Mouse (Mus musculus): ENCODE results near the gene Trim7.
"Not testable (repeated sequence)": the region's sequence is repeated elsewhere in the genome, so short reads cannot be mapped to it uniquely, and the experiment has no call there.

Trim7 gene

GRCm38 (mm10) chr11:48823536-48823972 is 2.4 kb upstream of the Trim7 start:
- peak; percentile 92 for DNase-seq (ENCODE audit: low read depth, low spot score)

- DNase-seq (ENCODE audit: low read depth, low spot score), result no peak
These were observed 1.6 kb upstream of the Trim7 start for GRCm38 (mm10) chr11:48824311-48824830.

DNA sequence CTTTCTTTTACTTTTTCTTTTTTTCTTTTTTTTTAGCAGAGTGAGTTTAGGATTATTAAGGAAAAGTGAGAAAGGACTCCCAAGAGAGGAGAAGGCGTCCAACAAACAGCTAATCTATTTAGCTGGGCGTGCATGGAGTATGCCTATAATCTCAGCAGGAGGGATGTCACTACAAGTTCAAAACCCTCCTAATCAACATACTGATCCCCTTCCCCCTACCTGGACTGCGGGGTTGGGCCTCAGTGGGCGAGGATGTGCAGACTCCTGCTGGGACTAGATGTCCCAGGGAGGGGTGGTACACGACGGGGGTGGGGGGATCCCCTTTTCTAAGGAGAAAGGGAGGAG is 784 bp downstream of the Trim7 start:
- no peak for DNase-seq (ENCODE audit: low read depth, low spot score)

DNA sequence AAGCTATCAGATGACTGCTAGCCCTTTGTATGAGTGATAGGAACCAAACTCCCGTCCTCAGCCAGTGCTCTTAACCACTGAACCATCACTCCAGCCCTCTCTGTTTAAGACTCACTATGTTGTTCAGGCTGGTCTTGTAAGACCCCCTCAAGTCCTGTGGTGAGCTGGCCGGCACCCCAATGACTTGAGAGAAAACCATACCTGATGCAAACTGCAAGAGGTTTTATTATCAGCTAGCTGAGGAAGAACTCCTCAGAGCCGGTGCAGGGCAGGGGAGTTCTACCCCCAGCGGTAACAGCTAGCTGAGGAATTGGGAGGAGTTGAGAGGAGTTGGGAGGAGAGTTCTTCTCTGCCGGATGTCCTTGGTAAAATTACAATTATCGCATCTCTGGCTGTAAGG is 2.0 kb downstream of the Trim7 start:
- no peak for DNase-seq (ENCODE audit: low read depth, low spot score)

DNA sequence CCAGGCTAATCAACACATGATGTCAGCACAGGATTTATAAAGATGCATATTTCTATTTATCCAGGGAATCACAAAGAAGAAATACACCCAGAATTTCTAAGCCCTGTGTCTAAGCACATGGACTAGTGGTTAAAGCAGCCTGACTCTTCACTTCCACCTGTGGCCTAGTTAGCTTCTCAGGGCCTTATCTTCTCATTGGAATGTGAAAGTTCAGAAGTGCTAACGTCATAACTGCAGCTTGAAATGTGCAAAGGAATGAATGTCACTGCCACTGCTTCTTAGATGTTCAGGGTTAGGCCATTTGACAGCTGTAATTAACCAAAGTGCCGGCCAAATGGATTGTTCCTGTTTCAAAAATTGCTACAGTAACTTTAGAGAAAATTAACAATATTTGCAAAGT is 4.3 kb downstream of the Trim7 start:
- DNase-seq (ENCODE audit: low read depth, low spot score), result no peak

DNA sequence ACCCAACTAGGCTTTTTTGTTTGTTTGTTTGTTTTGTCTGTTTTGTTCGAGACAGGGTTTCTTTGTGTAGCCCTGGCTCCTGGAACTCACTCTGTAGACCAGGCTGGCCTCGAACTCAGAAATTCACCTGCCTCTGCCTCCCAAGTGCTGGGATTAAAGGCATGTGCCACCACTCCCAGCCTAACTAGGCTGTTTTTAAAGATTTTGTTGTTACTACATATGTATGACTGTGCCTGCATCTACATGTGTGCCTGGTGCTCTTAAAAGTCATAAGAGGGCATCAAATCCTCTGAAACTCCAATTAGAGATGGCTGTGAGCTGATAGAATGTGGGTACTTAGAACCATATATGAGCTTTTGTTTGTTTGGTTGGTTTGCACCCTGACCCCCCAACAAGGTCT is 5.3 kb downstream of the Trim7 start:
- no peak for DNase-seq (ENCODE audit: low read depth, low spot score)

GRCm38 (mm10) chr11:48833078-48833730 is 7.3 kb downstream of the Trim7 start:
- no peak for DNase-seq (ENCODE audit: low read depth, low spot score)

DNA sequence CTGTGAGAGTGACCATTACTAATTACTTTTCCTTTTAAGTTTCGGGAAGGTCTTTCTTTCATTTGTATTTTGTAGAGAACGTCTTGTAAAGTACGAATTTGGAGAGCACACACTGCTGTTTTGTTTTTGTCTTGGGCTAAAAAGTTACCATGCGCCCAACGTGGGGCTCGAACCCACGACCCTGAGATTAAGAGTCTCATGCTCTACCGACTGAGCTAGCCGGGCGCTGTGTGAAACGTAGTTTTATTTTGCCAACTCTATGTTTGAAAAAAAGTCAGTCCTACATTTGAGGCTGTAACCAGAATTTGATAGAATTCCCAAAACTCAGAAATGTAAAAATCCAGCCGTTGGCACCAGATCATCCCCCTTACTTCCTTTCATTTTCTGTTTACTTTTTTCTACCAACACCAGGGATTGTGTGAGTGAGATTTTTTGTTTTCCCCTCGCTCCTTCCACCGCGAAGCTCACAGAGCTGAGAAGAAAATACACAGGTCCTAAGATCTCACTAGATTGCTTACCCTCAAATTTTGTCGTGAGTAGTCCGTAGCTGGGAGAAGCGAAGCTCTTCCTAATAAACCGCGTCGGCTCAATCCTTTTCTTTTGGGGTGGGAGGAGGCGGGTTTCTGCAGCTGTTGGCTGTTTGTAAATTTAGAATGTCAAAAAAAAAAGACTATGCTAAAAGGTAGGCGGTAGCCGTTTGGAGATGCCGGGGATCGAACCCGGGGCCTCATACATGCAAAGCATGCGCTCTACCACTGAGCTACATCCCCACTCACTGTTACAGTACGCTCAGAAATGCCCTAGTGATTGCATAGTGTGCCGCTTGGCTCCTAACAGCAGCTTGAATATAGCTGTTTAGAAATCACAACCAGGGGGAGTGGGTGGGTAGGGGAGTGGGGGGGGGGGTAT is 8.0 kb downstream of the Trim7 start:
- peak; percentile 93 for DNase-seq (ENCODE audit: low read depth, low spot score)

DNA sequence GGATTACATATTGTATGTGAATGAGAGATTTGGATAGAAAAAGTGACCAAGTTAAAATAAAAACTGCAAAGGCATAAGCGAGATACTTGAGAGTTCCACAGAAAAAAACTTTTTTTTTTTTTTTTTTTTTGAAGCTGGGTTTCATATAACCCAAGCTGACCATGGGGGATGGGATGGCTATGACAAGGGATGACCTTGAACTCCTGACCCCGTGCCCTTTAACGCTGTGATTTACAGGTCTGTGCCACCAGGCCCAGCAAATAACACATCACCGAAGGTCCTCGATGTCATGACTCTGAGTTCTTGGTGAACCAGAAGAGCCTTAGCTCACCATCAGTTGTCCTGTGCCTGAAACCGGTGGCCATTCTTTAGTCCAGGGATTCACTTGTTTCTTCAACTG is 10.0 kb downstream of the Trim7 start:
- no peak for DNase-seq (ENCODE audit: low read depth, low spot score)

DNA sequence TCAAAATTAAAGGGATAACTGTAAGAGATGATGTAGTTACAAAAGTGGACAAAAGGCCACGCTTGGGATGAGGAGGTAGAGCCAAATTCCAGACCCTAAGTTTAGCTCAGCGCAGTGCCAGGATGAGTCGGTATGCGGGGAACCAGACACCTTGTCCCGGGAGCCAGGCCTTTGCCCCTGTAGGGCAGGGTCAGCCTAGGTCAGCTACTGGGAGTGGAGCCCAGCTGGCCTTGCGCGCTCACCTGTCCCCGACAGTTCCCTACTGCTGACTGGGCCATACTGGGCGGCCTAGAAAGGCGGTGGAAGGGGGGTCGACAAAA is 11.0 kb downstream of the Trim7 start:
- DNase-seq (ENCODE audit: low read depth, low spot score), result no peak

DNA sequence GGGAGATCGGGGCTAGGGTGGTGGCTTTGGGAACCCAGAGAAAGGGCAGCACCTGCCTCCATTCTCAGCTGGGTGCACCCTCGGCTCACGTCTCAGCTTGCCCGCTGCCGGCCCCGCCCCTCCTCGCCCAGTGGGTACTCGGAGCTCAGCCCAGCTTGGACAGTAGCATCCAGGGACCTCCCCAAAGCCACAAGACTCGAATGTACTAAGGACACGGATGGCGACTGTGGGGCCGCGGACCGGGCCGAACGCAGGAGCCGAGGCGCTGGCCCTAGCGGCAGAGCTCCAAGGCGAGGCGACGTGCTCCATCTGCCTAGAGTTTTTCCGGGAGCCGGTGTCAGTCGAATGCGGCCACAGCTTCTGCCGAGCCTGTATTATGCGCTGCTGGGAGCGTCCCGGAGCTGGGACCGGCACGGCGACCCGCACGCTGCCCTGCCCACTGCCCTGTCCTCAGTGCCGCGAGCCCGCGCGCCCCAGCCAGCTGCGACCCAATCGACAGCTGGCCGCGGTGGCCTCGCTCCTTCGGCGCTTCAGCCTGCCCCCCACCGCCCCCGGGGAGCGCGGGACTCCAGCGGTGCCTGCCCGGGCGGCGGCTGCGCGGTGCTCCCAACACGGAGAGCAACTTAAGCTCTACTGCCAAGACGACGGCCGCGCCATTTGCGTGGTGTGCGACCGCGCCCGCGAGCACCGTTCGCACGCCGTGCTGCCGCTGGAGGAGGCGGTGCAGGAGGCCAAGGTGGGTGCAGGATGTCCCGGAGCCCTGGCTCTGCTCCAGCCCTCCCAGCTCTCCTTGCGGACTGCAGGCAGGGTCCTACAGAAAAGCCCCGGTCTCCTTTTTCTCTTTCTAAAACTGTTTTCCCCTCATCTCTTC is 11.6 kb downstream of the Trim7 start:
- DNase-seq (ENCODE audit: low read depth, low spot score), result peak; percentile 50

DNA sequence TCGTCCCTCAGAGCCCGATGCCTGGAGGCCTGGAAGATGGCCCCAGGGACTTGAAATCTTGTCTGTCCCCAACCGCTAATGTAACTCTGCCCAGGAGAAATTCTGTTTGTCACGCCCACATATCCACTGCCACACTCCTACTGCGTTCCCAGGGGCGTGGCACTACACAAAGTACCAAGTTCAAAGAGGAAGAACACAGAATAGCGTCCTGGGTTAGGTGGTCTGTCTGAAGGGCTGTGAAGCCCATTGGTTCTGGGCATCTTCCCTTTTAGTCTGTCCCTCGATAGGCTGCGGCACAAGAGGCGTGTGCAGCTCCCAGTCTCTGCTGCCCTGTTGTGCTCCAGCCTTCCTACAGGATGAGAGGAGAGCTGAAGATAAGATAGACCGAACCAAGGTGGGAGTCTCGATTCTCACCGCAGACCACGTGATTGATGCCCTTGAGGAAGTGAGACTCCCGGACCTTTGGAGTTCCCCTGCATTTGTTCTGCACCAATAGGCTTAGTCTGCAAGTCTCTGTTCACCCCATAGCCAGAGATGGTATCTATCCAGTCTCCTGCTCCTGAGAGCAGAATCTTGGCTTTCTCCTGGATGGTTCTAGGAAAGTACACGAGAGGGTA is 12.3 kb downstream of the Trim7 start:
- DNase-seq (ENCODE audit: low read depth, low spot score), result peak; percentile 59

GRCm38 (mm10) chr11:48838879-48839680 is 13.1 kb downstream of the Trim7 start:
- peak; percentile 39 for DNase-seq (ENCODE audit: low read depth, low spot score)

- DNase-seq (ENCODE audit: low read depth, low spot score), result no peak
These were observed 14.9 kb downstream of the Trim7 start for GRCm38 (mm10) chr11:48840805-48841204.

DNA sequence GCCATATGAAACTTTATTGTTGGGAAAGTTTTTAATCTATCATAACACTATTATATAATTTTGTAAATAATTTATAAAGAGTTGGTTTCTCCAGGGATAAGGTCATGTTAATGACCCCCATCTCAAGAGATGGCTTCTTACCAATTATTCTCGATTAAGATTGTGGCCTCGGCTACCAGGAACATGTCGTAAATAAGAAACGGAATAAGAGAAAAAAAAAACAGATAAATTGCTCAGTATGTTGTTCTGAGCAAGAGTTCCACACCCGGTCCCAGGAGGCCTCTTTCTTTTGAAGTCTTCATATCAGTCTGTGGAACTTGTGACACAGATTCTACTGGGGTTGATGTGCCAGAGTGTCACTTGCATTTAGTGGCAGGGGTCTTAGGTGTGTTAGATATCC is 15.3 kb downstream of the Trim7 start:
- no peak for DNase-seq (ENCODE audit: low read depth, low spot score)

DNA sequence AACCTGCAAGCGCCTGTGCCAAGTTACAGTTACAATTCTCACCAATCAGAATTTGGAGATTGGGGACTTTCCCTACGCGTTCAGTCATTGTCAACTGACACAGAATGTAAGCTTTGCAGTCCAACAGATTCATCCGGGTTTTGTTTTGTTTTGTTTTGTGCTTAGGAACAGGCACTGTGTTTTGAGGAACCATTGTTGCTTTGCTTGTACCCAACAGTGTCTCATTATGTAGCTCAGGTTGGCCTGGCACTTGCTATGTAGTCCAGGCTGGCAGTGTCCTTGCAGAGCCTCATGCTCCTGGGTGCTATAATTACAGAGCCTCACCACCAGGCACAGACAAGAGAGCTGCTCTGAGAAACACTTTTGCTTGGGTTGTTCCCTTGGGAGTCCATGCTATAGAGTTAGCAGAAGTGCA is 16.4 kb downstream of the Trim7 start:
- no peak for DNase-seq (ENCODE audit: low read depth, low spot score)

GRCm38 (mm10) chr11:48843202-48843601 is 17.3 kb downstream of the Trim7 start:
- no peak for DNase-seq (ENCODE audit: low read depth, low spot score)

- DNase-seq (ENCODE audit: low read depth, low spot score), result no peak
These were observed 18.4 kb downstream of the Trim7 start for GRCm38 (mm10) chr11:48844309-48844708.

DNA sequence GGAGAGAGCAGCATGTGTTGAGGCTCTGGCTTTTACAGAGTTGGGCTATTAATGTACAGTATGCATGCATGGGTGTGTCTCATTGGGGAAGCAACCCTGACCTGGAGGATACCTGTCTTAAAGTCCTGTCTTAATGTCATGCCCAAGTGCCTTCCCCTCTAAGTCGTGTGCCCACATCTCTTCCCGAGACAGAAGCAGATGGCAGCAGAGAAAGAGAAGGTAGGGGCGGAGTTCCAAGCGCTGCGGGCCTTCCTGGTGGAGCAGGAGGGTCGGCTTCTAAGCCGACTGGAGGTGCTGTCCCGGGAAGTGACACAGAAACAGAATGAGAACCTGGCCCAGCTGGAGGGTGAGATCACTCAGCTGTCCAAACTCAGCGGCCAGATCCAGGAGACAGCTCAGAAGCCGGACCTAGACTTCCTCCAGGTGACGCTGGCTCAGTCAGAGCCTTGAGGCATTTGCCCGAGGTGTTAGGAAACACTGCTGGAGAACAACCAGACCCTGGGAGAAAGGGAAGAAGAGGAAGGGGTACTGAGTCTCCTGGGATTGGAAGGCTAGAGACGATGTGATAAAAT is 19.4 kb downstream of the Trim7 start:
- DNase-seq (ENCODE audit: low read depth, low spot score), result no peak

DNA sequence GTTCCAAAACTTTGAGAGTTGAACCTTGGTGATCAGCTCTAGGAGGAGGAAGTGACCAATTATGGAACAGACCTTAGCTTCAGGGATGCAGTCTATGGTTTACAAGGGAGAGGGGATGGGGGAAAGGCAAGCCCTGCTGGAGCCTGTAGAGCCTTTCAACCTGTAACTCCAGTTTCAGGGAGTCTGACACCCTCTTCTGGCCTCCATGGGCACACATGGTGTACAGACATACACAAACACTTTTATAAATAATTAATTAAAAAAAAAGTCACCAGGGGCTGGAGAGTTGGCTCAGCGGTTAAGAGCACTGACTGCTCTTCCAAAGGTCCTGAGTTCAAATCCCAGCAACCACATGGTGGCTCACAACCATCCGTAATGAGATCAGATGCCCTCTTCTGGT is 20.4 kb downstream of the Trim7 start:
- not testable (repeated sequence) for DNase-seq (ENCODE audit: low read depth, low spot score)

All from 3T3-L1 (cell line).